Mouse (Mus musculus) left cerebral cortex, adult 2 months (tissue): ENCODE data around the gene Abi1. TPM values are rescaled to one million over a fixed set of nuclear protein-coding genes. Genes with fewer than 3 reads are reported as not detected.
A peak's percentile ranks its signal among the peaks of the same experiment; 100 is the strongest.
"Not testable (repeated sequence)": the region's sequence is repeated elsewhere in the genome, so short reads cannot be mapped to it uniquely, and the experiment has no call there.

Experiments used
- DNase-seq, 2 experiments: peaks; one replicate each; pipeline ENCODE4 v3.0.0; 2021 to 2022; ENCODE audit warnings: low spot score in 2 of 2, mixed read lengths in 1 of 2; ENCODE audit errors: extremely low spot score in 1 of 2
- H3K27ac ChIP-seq: fragments of 200-600 bp; 2 replicates; pipeline ENCODE4 v1.8.1; 2022
- H3K4me3 ChIP-seq: fragments of 200-600 bp; 2 replicates; pipeline ENCODE4 v1.8.1; 2022
- CTCF ChIP-seq: fragments of 200-600 bp; IDR thresholded peaks from 2 replicates; pipeline ENCODE4 v1.8.1; 2022; ENCODE audit warnings: antibody characterized with exemption, mild to moderate bottlenecking, moderate library complexity
- intact Hi-C: fragments of 180-260 bp; cut with DNase I; formaldehyde crosslinking; loops from one replicate; pipeline ENCODE4 v1.15.1; 2025
- total RNA-seq, 2 experiments: library from RNA; stranded (reverse); gene quantifications; 2 replicates each; pipeline ENCODE4 v1.2.3; 2021

Gene Abi1
- total RNA-seq, 2 experiments from 2014 or later = 136 to 139 TPM

GRCm38 (mm10) chr2:22957415-22957814 is 82.6 kb downstream of the Abi1 start:
- intact Hi-C loops = no loop called here
- no peak for TF ChIP-seq CTCF
- DNase-seq = no peak
- Histone ChIP-seq H3K4me3 (no peak overlapping the region), H3K27ac (no peak overlapping the region)

GRCm38 (mm10) chr2:22955914-22956313 is 84.1 kb downstream of the Abi1 start:
- no peak for TF ChIP-seq CTCF
- Histone ChIP-seq H3K4me3 (no peak overlapping the region), H3K27ac (no peak overlapping the region)
- no peak for DNase-seq
- intact Hi-C loops = no loop called here

- DNase-seq = no peak
- Histone ChIP-seq H3K27ac (no peak overlapping the region), H3K4me3 (no peak overlapping the region)
- no peak for TF ChIP-seq CTCF
- intact Hi-C loops = no loop called here
Measured at GRCm38 (mm10) chr2:22954278-22954677, 85.8 kb downstream of the Abi1 start.

GRCm38 (mm10) chr2:22949956-22950355 is 90.1 kb downstream of the Abi1 start:
- DNase-seq = no peak
- no peak for TF ChIP-seq CTCF
- no peak overlapping the region for H3K27ac ChIP-seq
- intact Hi-C loops = no loop called here
- H3K4me3 ChIP-seq = no peak overlapping the region

- Histone ChIP-seq H3K4me3 (no peak overlapping the region), H3K27ac (no peak overlapping the region)
- intact Hi-C loops = loop anchor here (5.0 to 10.0 kb wide), 2 partner anchors 36 to 101 kb away; partner anchors contain the start of gene Pdss1
- no peak for TF ChIP-seq CTCF
- DNase-seq = no peak
Measured at GRCm38 (mm10) chr2:22933556-22933955, 106.5 kb downstream of the Abi1 start.

GRCm38 (mm10) chr2:22928259-22928658 is 111.8 kb downstream of the Abi1 start:
- no peak for DNase-seq
- intact Hi-C loops = no loop called here

GRCm38 (mm10) chr2:22925911-22926310 is 114.1 kb downstream of the Abi1 start:
- H3K27ac ChIP-seq, intact Hi-C loops, DNase-seq, H3K4me3 ChIP-seq: not testable (repeated sequence)

More at GRCm38 (mm10) chr2:22928259-22928658, 111.8 kb downstream of the Abi1 start:
- no peak overlapping the region for H3K4me3 ChIP-seq
- no peak for TF ChIP-seq CTCF
- peak overlapping the region; percentile 60; the same call in 1 of the 2 replicates for H3K27ac ChIP-seq

GRCm38 (mm10) chr2:22918651-22919050 is 121.4 kb downstream of the Abi1 start:
- TF ChIP-seq CTCF = no peak
- Histone ChIP-seq H3K27ac (no peak overlapping the region), H3K4me3 (no peak overlapping the region)
- no peak for DNase-seq
- intact Hi-C loops = no loop called here

- DNase-seq = no peak
- intact Hi-C loops = no loop called here
- H3K27ac ChIP-seq = no peak overlapping the region
Measured at GRCm38 (mm10) chr2:22914421-22914820, 125.6 kb downstream of the Abi1 start.

GRCm38 (mm10) chr2:22903947-22904346 is 136.1 kb downstream of the Abi1 start:
- DNase-seq = no peak
- intact Hi-C loops = no loop called here
- TF ChIP-seq CTCF = no peak
- no peak overlapping the region for H3K4me3 ChIP-seq
- no peak overlapping the region for H3K27ac ChIP-seq

More at GRCm38 (mm10) chr2:22914421-22914820, 125.6 kb downstream of the Abi1 start:
- TF ChIP-seq CTCF = no peak
- no peak overlapping the region for H3K4me3 ChIP-seq

- TF ChIP-seq CTCF = no peak
- Histone ChIP-seq H3K27ac (peak within 1 kb of the TSS; percentile 90), H3K4me3 (peak within 1 kb of the TSS; percentile 90)
- peak; percentile 87 to 91 for DNase-seq
- intact Hi-C loops = loop anchor here (1.0 to 5.0 kb wide), 4 partner anchors 37 to 261 kb away; partner anchors contain the start of genes Mastl and Yme1l1
Measured at GRCm38 (mm10) chr2:22895282-22896273, 144.5 kb downstream of the Abi1 start, which contains the start of gene Pdss1. Gene Pdss1 (plus strand): TSS chr2:22895522.

GRCm38 (mm10) chr2:22894932-22895281 is 145.1 kb downstream of the Abi1 start:
- peak overlapping the region; percentile 90 for H3K27ac ChIP-seq
- no peak for DNase-seq
- intact Hi-C loops = loop anchor here (1.0 to 5.0 kb wide), 4 partner anchors 37 to 262 kb away; partner anchors contain the start of genes Mastl and Yme1l1
- TF ChIP-seq CTCF = no peak
- H3K4me3 ChIP-seq = peak overlapping the region; percentile 90

Other genes with a start within 250 kb of the Abi1 start
- 10 to 100 TPM; 17.8 to 18.1 TPM for gene Pdss1, start 144.7 kb downstream of the Abi1 start, total RNA-seq
- 10 to 100 TPM; 85.6 to 86.4 TPM for gene Acbd5, start 27.9 kb upstream of the Abi1 start, total RNA-seq
- gene Mastl, start 115.8 kb upstream of the Abi1 start, total RNA-seq = 1 to 10 TPM in 1 of 2 experiments, under 1 TPM in 1; 0.94 to 1.2 TPM
- gene Yme1l1, start 116.1 kb upstream of the Abi1 start, total RNA-seq = 10 to 100 TPM; 83.9 to 86.0 TPM
- under 1 TPM in 1 of 2 experiments, not detected in 1; 0.26 TPM for gene 4931423N10Rik, start 167.2 kb upstream of the Abi1 start, total RNA-seq